In the genomic region with DNA sequence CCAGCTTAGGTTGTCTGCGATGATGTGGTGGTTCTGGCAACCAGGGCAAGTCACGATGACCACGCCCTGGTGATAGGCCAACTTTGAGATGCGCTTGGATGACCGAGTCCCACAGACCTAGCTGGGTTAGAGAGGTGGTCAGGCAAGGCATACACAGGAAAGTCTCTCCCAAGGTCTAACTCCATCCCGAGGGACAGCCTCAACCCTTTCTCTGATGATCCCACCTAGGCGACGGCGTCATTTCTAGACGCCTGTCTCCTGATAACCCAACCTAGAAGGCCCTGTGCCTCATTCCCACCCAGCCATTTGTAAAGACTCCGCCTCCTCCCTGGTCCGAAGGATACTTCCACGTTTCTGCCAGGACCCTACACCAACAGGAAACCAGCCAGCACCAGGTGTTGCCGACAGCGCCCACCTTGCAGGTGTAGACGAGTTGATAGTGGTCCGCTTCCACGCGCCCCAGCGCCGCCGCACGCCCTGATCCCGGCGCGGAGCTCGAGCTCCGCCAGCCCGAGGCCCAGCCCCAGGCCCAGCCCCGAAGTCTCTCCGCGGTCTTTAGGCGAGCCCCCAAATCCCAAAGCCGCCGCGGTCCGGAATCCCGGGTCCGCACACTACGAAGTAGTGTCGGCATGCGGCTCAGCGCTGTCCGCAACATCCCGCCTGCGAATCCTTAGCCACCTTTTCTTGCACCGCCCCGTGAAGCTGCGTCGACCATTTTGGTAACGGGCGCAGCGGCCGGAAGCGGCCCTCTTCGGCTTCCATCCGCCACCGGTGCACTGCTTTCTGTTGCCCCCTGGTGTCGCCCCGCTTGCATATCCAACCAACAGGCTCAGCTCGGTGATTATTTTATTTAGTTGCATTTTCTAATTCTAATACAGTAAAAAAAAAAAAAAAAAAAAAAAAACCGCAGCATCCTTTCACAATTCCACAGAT, we compare ENCODE assay signal across 8 mouse cellular contexts. TPM values are rescaled to one million over a fixed set of nuclear protein-coding genes. Genes with fewer than 3 reads are reported as not detected.
DNase-seq lines count a peak whose midpoint lies in the region; ATAC-seq and TF ChIP-seq lines count a peak whose summit lies in the region.

A gene (minus strand): TSS at position 753 of the 933 bp plus-strand sequence.

- H3K27ac ChIP-seq in heart, embryonic 12.5 days (ENCODE audit: poor library complexity, severe bottlenecking): peak within 1 kb of the TSS; percentile 48
- peak within 1 kb of the TSS; percentile 91 for H3K27ac ChIP-seq in kidney, postnatal 0 days
- H3K27ac ChIP-seq in liver, embryonic 11.5 days (ENCODE audit: low read depth, low read length): peak within 1 kb of the TSS; percentile 84
- H3K27ac ChIP-seq in stomach, embryonic 14.5 days (ENCODE audit: low read length): peak within 1 kb of the TSS; percentile 70

- H3K9me3 ChIP-seq in erythroblast, embryonic 14.5 days (ENCODE audit: control insufficient read depth, low read length): no peaks in the 10 kb centered on the region
- H3K9me3 ChIP-seq in heart, embryonic 12.5 days (replicated peaks): no peaks in the 10 kb centered on the region
- H3K9me3 ChIP-seq in kidney, postnatal 0 days (replicated peaks; ENCODE audit: low read length): no peaks in the 10 kb centered on the region
- H3K9me3 ChIP-seq in liver, embryonic 11.5 days (ENCODE audit: control insufficient read depth, low read length): no peaks in the 10 kb centered on the region
- no peaks in the 10 kb centered on the region for H3K9me3 ChIP-seq in stomach, embryonic 14.5 days (ENCODE audit: control insufficient read depth, low read depth, low read length)

- peak within 1 kb of the TSS; percentile 97 for H3K4me2 ChIP-seq in heart, embryonic 12.5 days
- H3K4me2 ChIP-seq in kidney, postnatal 0 days (ENCODE audit: low read length): peak within 1 kb of the TSS; percentile 98
- H3K4me2 ChIP-seq in liver, embryonic 11.5 days: peak within 1 kb of the TSS; percentile 97
- H3K4me2 ChIP-seq in stomach, embryonic 14.5 days (replicated peaks; ENCODE audit: low read depth, low read length): peak within 1 kb of the TSS; percentile 96

- H3K4me1 ChIP-seq in erythroblast, embryonic 14.5 days (ENCODE audit: control insufficient read depth): peaks cover 32% of the 10 kb centered on the region
- peaks cover 42% of the 10 kb centered on the region for H3K4me1 ChIP-seq in heart, embryonic 12.5 days (replicated peaks)
- H3K4me1 ChIP-seq in kidney, postnatal 0 days (replicated peaks; ENCODE audit: insufficient read depth, low read length): peaks cover 11% of the 10 kb centered on the region; the same call in 1 of the 2 replicates
- peaks cover 22% of the 10 kb centered on the region for H3K4me1 ChIP-seq in liver, embryonic 11.5 days (replicated peaks; ENCODE audit: control insufficient read depth, insufficient read depth, low read length)
- H3K4me1 ChIP-seq in stomach, embryonic 14.5 days (ENCODE audit: control insufficient read depth, insufficient read depth, low read length): peaks cover 21% of the 10 kb centered on the region; the same call in 1 of the 2 replicates

- peak within 1 kb of the TSS; percentile 87 for H3K9ac ChIP-seq in heart, embryonic 12.5 days
- H3K9ac ChIP-seq in kidney, postnatal 0 days (ENCODE audit: low read depth, low read length): peak within 1 kb of the TSS; percentile 95
- peak within 1 kb of the TSS; percentile 93 for H3K9ac ChIP-seq in liver, embryonic 11.5 days (ENCODE audit: low read depth, low read length)
- H3K9ac ChIP-seq in stomach, embryonic 14.5 days (replicated peaks; ENCODE audit: low read depth, low read length): peak within 1 kb of the TSS; percentile 79

- H3K79me3 ChIP-seq in C2C12 (ENCODE audit: low read depth): peaks cover 3% of the 10 kb centered on the region

- H3K4me3 ChIP-seq in C2C12 (ENCODE audit: insufficient read depth, poor library complexity, severe bottlenecking): peak within 1 kb of the TSS; percentile 95
- peak within 1 kb of the TSS; percentile 80 for H3K4me3 ChIP-seq in erythroblast, embryonic 14.5 days (replicated peaks)
- peak within 1 kb of the TSS; percentile 79 for H3K4me3 ChIP-seq in heart, embryonic 12.5 days
- H3K4me3 ChIP-seq in kidney, postnatal 0 days (replicated peaks; ENCODE audit: low read depth, low read length): peak within 1 kb of the TSS; percentile 84
- peak within 1 kb of the TSS; percentile 82 for H3K4me3 ChIP-seq in liver, embryonic 11.5 days (ENCODE audit: low read depth, low read length)
- peak within 1 kb of the TSS; percentile 60 for H3K4me3 ChIP-seq in stomach, embryonic 14.5 days (ENCODE audit: low read depth, low read length)

- WGBS in heart, embryonic 12.5 days: 2% methylated on average over 62 of the region's 62 CpGs
- 1% methylated on average over 62 of the region's 62 CpGs for WGBS in kidney, postnatal 0 days
- 1% methylated on average over 62 of the region's 62 CpGs for WGBS in liver, embryonic 11.5 days
- WGBS in stomach, embryonic 14.5 days: 2% methylated on average over 62 of the region's 62 CpGs

- ATAC-seq in heart, embryonic 12.5 days (ENCODE audit: insufficient number of reproducible peaks, low FRiP score): peak; percentile 75
- ATAC-seq in kidney, postnatal 0 days (replicated peaks; ENCODE audit: low FRiP score, low read depth): peak; percentile 76
- peak; percentile 82 for ATAC-seq in liver, embryonic 11.5 days (replicated peaks; ENCODE audit: low FRiP score)
- peak; percentile 71 for ATAC-seq in stomach, embryonic 14.5 days (ENCODE audit: insufficient number of reproducible peaks, insufficient read depth, low FRiP score, low read depth)

- TF ChIP-seq CTCF in C2C12 (IDR thresholded peaks at IDR 0.05; ENCODE audit: control insufficient read depth, insufficient read depth, insufficient read length): peak; percentile 74
- peak; percentile 78 for TF ChIP-seq CTCF in brain, embryonic 14.5 days (IDR thresholded peaks at IDR 0.05; ENCODE audit: borderline replicate concordance, extremely low read depth, insufficient read depth, insufficient read length)
- peak; percentile 75 for TF ChIP-seq CTCF in kidney, postnatal 0 days (IDR thresholded peaks at IDR 0.05; ENCODE audit: low read depth)

- peaks cover 14% of the 10 kb centered on the region for H3K36me3 ChIP-seq in C2C12 (ENCODE audit: control insufficient read depth, insufficient read depth)
- H3K36me3 ChIP-seq in erythroblast, embryonic 14.5 days (ENCODE audit: control insufficient read depth): peaks cover 22% of the 10 kb centered on the region
- H3K36me3 ChIP-seq in heart, embryonic 12.5 days: peaks cover 38% of the 10 kb centered on the region
- H3K36me3 ChIP-seq in kidney, postnatal 0 days (ENCODE audit: insufficient read depth, low read length): peaks cover 24% of the 10 kb centered on the region; the same call in 1 of the 2 replicates
- peaks cover 8% of the 10 kb centered on the region; the same call in 1 of the 2 replicates for H3K36me3 ChIP-seq in liver, embryonic 11.5 days (ENCODE audit: control insufficient read depth, insufficient read depth, low read length)
- peaks cover 22% of the 10 kb centered on the region for H3K36me3 ChIP-seq in stomach, embryonic 14.5 days (ENCODE audit: control insufficient read depth, insufficient read depth, low read length)

- H3ac ChIP-seq in C2C12 (ENCODE audit: control insufficient read depth, insufficient read length, low read depth): peak within 1 kb of the TSS; percentile 80

- H3K27me3 ChIP-seq in C2C12 (ENCODE audit: control insufficient read depth, insufficient read depth, insufficient read length): no peaks in the 10 kb centered on the region
- H3K27me3 ChIP-seq in erythroblast, embryonic 14.5 days (ENCODE audit: control insufficient read depth): no peaks in the 10 kb centered on the region
- 0 out of 2 replicates have a peak, but pooled peaks cover 6% of the 10 kb centered on the region for H3K27me3 ChIP-seq in heart, embryonic 12.5 days (replicated peaks)
- no peaks in the 10 kb centered on the region for H3K27me3 ChIP-seq in kidney, postnatal 0 days (ENCODE audit: insufficient read depth, low read length)
- no peaks in the 10 kb centered on the region for H3K27me3 ChIP-seq in liver, embryonic 11.5 days (replicated peaks; ENCODE audit: control insufficient read depth, insufficient read depth, low read length)
- no peaks in the 10 kb centered on the region for H3K27me3 ChIP-seq in stomach, embryonic 14.5 days (ENCODE audit: control insufficient read depth, insufficient read depth, low read length)

- DNase-seq in brain, embryonic 14.5 days (ENCODE audit: low read depth): peak; percentile 98
- DNase-seq in kidney, postnatal 0 days (ENCODE audit: low spot score): peak; percentile 98
- peak; percentile 89 for DNase-seq in liver, embryonic 11.5 days (ENCODE audit: low spot score)
- DNase-seq in naive thymus-derived CD4-positive, alpha-beta T cell, adult 2 months (ENCODE audit: low read depth): peak; percentile 95

- peak; percentile 7; the same call in 1 of the 2 replicates for TF ChIP-seq POLR2A in brain, embryonic 14.5 days (IDR thresholded peaks at IDR 0.05; ENCODE audit: borderline replicate concordance, extremely low read depth, insufficient read depth, insufficient read length, poor library complexity, severe bottlenecking)

- peaks cover 19% of the 10 kb centered on the region for H3K79me2 ChIP-seq in C2C12 (ENCODE audit: control insufficient read depth, insufficient read depth)

TF ChIP-seq in C2C12, 6 proteins besides CTCF, POLR2A, EP300 and RAD21:
- TF ChIP-seq MAX (IDR thresholded peaks at IDR 0.05) (peak; percentile 73), MYOD1 (IDR thresholded peaks at IDR 0.05; ENCODE audit: control insufficient read depth, insufficient read length, low read depth) (no peak), CEBPB (IDR thresholded peaks at IDR 0.05; ENCODE audit: low read depth) (no peak), FOSL1 (IDR thresholded peaks at IDR 0.05; ENCODE audit: insufficient read depth, low read length, poor library complexity, severe bottlenecking) (no peak), USF1 (IDR thresholded peaks at IDR 0.05; ENCODE audit: low read depth) (no peak), MYOG (IDR thresholded peaks at IDR 0.05; ENCODE audit: control insufficient read depth, extremely low read depth, insufficient read length) (no peak)

RNA-seq across cellular contexts. Expression of the gene that starts here (rescaled TPM):
- polyA plus RNA-seq in C2C12 (2012; fragmentation: generic; extraction: Trizol): 35.6 TPM
- polyA plus RNA-seq in brain, embryonic 14.5 days (2012; rRNA removed): 31.0 and 32.8 TPM in 2 replicates
- 1.4 TPM in 2 replicates for polyA plus RNA-seq in erythroblast, embryonic 14.5 days (2012)
- polyA plus RNA-seq in heart, embryonic 12.5 days (2016; fragmentation: Nextera tagmentation; extraction: Ambion mirVana): 31.4 and 33.7 TPM in 2 replicates
- polyA plus RNA-seq in kidney, postnatal 0 days (2015; fragmentation: Nextera tagmentation; extraction: Ambion mirVana): 24.2 and 25.8 TPM in 2 replicates
- 23.0 and 23.8 TPM in 2 replicates for polyA plus RNA-seq in liver, embryonic 11.5 days (2014; fragmentation: Nextera tagmentation; extraction: Ambion mirVana)
- polyA plus RNA-seq in stomach, embryonic 14.5 days (2014; fragmentation: Nextera tagmentation; extraction: Ambion mirVana): 25.6 and 27.6 TPM in 2 replicates

Comparison
In these comparisons a context has a peak if more than half of its experiments do, and no peak if none do; other contexts are left out.
1. Peak in every context shown above with its lines: DNase-seq, ATAC-seq, H3K4me3 ChIP-seq and H3K27ac ChIP-seq.